Mouse (Mus musculus) C2C12 (cell line): ENCODE results near the gene Lpar1.

Source experiments
- CEBPB ChIP-seq: IDR thresholded peaks from one replicate; pipeline ENCODE4 v1.6.1; 2011; ENCODE audit warnings: low read depth, mild to moderate bottlenecking, control low read depth, moderate library complexity
- CTCF ChIP-seq: IDR thresholded peaks from one replicate; pipeline ENCODE4 v1.5.1; 2011; ENCODE audit not compliant: control insufficient read depth, insufficient read depth, insufficient read length
- MYOD1 ChIP-seq: IDR thresholded peaks from one replicate; pipeline ENCODE4 v1.6.1; 2011; ENCODE audit warnings: low read depth; ENCODE audit not compliant: control insufficient read depth, insufficient read length
- USF1 ChIP-seq: IDR thresholded peaks from one replicate; pipeline ENCODE4 v1.6.1; 2011; ENCODE audit warnings: low read depth, mild to moderate bottlenecking, control low read depth, moderate library complexity

- no peak for TF ChIP-seq CEBPB
- TF ChIP-seq CTCF = no peak
- TF ChIP-seq MYOD1 = no peak
- TF ChIP-seq USF1 = no peak
Measured at GRCm38 (mm10) chr4:58499241-58499640, 54.5 kb downstream of the Lpar1 start.
